Mouse (Mus musculus): ENCODE data around the gene Adgrg1. TPM values are rescaled to one million over a fixed set of nuclear protein-coding genes. Genes with fewer than 3 reads are reported as not detected.

The Adgrg1 gene
- polyA plus RNA-seq (2012; ENCODE audit: low replicate concordance), result 2.7 and 6.2 TPM in 2 replicates

GRCm38 (mm10) chr8:94974467-94975165 lies at the start of gene Adgrg1:
Adgrg1 (plus strand) TSS chr8:94974751.

GRCm38 (mm10) chr8:95017451-95017850 lies 42.9 kb downstream of the Adgrg1 start, which contains the start of gene Adgrg3:
Adgrg3 (plus strand) TSS chr8:95017692.

GRCm38 (mm10) chr8:95054927-95055510 lies 80.5 kb downstream of the Adgrg1 start, which contains the start of gene Drc7:
Drc7 (plus strand) TSS chr8:95055103.

Other genes with a start within 250 kb of the Adgrg1 start
- 1.9 and 3.2 TPM in 2 replicates for gene Ccl22, start 229.2 kb upstream of the Adgrg1 start, polyA plus RNA-seq (2012; ENCODE audit: low replicate concordance)
- gene Cx3cl1, start 202.7 kb upstream of the Adgrg1 start, polyA plus RNA-seq (2012; ENCODE audit: low replicate concordance), result 0.31 and 0.59 TPM in 2 replicates
- not detected in 2 replicates for gene Ccl17, start 164.3 kb upstream of the Adgrg1 start, polyA plus RNA-seq (2012; ENCODE audit: low replicate concordance)
- 51.0 and 128 TPM in 2 replicates for gene Coq9, start 136.4 kb upstream of the Adgrg1 start, polyA plus RNA-seq (2012; ENCODE audit: low replicate concordance)
- gene Ciapin1, start 136.4 kb upstream of the Adgrg1 start, polyA plus RNA-seq (2012; ENCODE audit: low replicate concordance), result 49.1 and 330 TPM in 2 replicates
- gene Polr2c, start 117.3 kb upstream of the Adgrg1 start, polyA plus RNA-seq (2012; ENCODE audit: low replicate concordance), result 7.3 and 16.5 TPM in 2 replicates
- gene Dok4, start 98.4 kb upstream of the Adgrg1 start, polyA plus RNA-seq (2012; ENCODE audit: low replicate concordance), result 2.7 and 5.0 TPM in 2 replicates
- gene Ccdc102a, start 56.7 kb upstream of the Adgrg1 start, polyA plus RNA-seq (2012; ENCODE audit: low replicate concordance), result 9.9 and 24.4 TPM in 2 replicates
- gene Adgrg5, start 51.1 kb upstream of the Adgrg1 start, polyA plus RNA-seq (2012; ENCODE audit: low replicate concordance), result 11.8 and 12.9 TPM in 2 replicates
- gene Adgrg3, start 42.9 kb downstream of the Adgrg1 start, polyA plus RNA-seq (2012; ENCODE audit: low replicate concordance), result 3.3 and 5.4 TPM in 2 replicates
- gene Drc7, start 80.4 kb downstream of the Adgrg1 start, polyA plus RNA-seq (2012; ENCODE audit: low replicate concordance), result not detected in 2 replicates
- 26.3 and 27.7 TPM in 2 replicates for gene Katnb1, start 106.4 kb downstream of the Adgrg1 start, polyA plus RNA-seq (2012; ENCODE audit: low replicate concordance)
- gene Kifc3, start 228.1 kb downstream of the Adgrg1 start, polyA plus RNA-seq (2012; ENCODE audit: low replicate concordance), result 9.8 and 16.0 TPM in 2 replicates